Mouse (Mus musculus): ENCODE results near the gene Atp1b3.

DNA sequence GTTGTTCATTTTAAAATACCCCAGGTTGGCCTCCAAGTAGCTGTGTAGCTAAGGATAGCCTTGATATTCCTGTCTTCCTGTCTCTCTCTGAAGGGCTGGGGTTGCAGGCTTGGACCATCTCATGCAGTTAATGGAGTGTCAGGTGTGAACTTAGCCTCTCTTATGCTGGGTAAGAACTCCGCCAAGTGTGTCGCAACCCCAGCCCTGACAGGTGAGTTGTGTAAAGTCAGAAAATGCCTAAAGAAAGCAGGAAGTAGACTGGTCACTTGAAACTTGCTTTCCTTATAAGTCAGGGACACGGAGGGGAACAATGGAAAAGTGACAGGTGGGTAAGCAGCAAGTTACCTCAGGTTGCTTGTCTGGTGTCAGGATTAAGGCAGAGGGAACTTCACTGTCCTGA, 40.1 kb upstream of the Atp1b3 start:
- TF ChIP-seq CTCF (IDR thresholded peaks at IDR 0.05; ENCODE audit: extremely low read depth, insufficient read length, insufficient replicate concordance, low read depth, low read length) = no peak
- no peak for TF ChIP-seq POLR2A (IDR thresholded peaks at IDR 0.05; ENCODE audit: low read depth, low read length)

All from small intestine, adult 2 months (tissue).